Mouse (Mus musculus): ENCODE data around the gene Rgp1. TPM values are rescaled to one million over a fixed set of nuclear protein-coding genes. Genes with fewer than 3 reads are reported as not detected.
"Not testable (repeated sequence)": the region's sequence is repeated elsewhere in the genome, so short reads cannot be mapped to it uniquely, and the experiment has no call there.

Gene Rgp1
- polyA plus RNA-seq, 1 experiment from 2014 or later = 36.3 TPM

DNA sequence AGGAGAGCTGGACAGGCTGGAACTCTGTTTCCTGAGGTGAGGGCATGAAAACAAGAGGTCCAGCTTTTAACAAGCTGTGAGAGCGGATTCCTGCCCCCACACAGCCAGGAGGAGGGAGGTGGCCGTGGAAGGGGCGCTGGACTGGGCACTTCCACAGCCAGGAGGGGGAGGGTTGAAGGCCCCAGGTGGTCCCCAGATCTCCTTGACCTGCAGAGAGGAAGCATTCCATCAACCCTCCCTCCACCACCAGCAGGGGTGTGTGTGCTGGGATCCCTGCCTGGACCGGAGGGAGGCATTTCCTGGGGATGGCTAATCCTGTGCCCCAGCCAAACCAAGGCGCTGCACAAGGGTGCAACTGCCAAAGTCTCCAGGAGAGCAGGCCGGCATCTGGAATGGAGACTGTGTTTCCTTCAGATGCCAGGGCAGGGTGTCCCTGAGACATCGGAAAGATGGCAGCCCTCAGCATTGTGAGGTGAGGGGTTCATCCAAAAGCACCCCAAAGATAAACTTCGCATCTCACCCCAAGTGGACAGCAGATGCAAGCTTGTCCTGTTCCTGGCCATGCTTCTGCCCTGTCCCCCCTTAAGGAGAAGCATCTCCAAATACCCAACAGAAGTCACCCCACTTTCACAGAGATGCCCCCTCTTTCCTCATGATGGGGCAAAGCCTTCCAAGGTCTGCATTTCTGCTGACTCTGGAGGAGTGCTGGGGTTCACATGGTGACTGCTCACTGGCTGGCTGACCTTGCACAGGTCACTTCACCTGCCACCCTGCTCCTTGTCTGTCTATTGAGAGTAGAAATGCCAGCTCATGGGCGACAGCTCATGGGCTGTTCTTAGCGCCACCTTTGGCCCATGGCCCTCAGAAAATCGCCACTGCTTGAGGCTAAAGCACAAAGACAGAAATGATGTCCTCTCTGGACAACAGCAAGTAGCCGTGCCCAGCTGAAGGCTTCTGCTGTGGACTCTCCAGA is 6.2 kb downstream of the Rgp1 start, which contains the start of gene Msmp:
Gene Msmp, minus strand, starts transcription at position 51 of the 973 bp plus-strand sequence.
- 69% methylated on average over 12 of the region's 12 CpGs for WGBS
- ATAC-seq (ENCODE audit: low FRiP score, low read depth) = no peak
- H3K4me3 ChIP-seq = no peak within 1 kb of the TSS
- H3K9ac ChIP-seq = no peak within 1 kb of the TSS
- H3K27ac ChIP-seq = no peak within 1 kb of the TSS
- H3K4me1 ChIP-seq = peaks cover 2% of the 10 kb centered on the region
- H3K4me2 ChIP-seq (replicated peaks) = no peak within 1 kb of the TSS
- no peaks in the 10 kb centered on the region for H3K9me3 ChIP-seq
- H3K27me3 ChIP-seq (replicated peaks) = no peaks in the 10 kb centered on the region
- H3K36me3 ChIP-seq = peaks cover 40% of the 10 kb centered on the region

GRCm38 (mm10) chr4:43585682-43586081 is 7.2 kb downstream of the Rgp1 start:
- no peak overlapping the region for H3K4me3 ChIP-seq
- WGBS = 52% methylated on average over 10 of the region's 10 CpGs
- no peak overlapping the region for H3K9ac ChIP-seq
- H3K4me1 ChIP-seq = no peaks in the 10 kb centered on the region
- no peaks in the 10 kb centered on the region for H3K27me3 ChIP-seq (replicated peaks)
- H3K27ac ChIP-seq = no peak overlapping the region
- H3K4me2 ChIP-seq (replicated peaks) = no peak overlapping the region
- no peak for ATAC-seq (ENCODE audit: low FRiP score, low read depth)
- H3K9me3 ChIP-seq = no peaks in the 10 kb centered on the region
- peaks cover 39% of the 10 kb centered on the region for H3K36me3 ChIP-seq

- 78% methylated on average over 8 of the region's 8 CpGs for WGBS
- Histone ChIP-seq H3K4me3 (no peak overlapping the region), H3K9me3 (no peaks in the 10 kb centered on the region), H3K36me3 (peaks cover 32% of the 10 kb centered on the region), H3K4me1 (no peaks in the 10 kb centered on the region), H3K4me2 (replicated peaks) (no peak overlapping the region), H3K9ac (no peak overlapping the region), H3K27ac (no peak overlapping the region), H3K27me3 (replicated peaks) (no peaks in the 10 kb centered on the region)
- ATAC-seq (ENCODE audit: low FRiP score, low read depth) = no peak
Measured at GRCm38 (mm10) chr4:43586411-43586810, 7.9 kb downstream of the Rgp1 start.

DNA sequence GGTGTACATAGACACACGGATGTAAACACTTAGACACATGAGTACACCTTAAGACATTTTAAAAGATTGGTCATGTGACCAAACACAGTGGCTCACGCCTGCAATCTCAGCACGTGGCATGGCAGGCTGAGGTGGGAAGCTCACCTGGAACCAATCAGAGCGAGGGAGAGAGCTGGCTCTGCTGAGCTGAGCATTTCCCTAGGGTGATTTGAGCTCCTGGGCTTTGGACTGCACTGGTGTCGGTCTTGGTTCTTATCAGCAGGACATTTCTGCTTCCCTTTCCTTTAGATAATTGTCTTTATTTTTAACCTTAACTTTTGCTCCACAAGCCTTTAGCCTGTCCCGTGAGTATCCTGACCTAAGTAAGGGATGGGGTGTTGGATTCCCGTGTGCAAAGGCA is 9.2 kb downstream of the Rgp1 start:
- Histone ChIP-seq H3K9ac (no peak overlapping the region), H3K4me1 (no peaks in the 10 kb centered on the region), H3K27me3 (replicated peaks) (no peaks in the 10 kb centered on the region), H3K9me3 (no peaks in the 10 kb centered on the region), H3K36me3 (peaks cover 20% of the 10 kb centered on the region), H3K4me2 (replicated peaks) (no peak overlapping the region), H3K27ac (no peak overlapping the region), H3K4me3 (no peak overlapping the region)
- ATAC-seq (ENCODE audit: low FRiP score, low read depth) = no peak
- WGBS = 70% methylated on average over 7 of the region's 7 CpGs

DNA sequence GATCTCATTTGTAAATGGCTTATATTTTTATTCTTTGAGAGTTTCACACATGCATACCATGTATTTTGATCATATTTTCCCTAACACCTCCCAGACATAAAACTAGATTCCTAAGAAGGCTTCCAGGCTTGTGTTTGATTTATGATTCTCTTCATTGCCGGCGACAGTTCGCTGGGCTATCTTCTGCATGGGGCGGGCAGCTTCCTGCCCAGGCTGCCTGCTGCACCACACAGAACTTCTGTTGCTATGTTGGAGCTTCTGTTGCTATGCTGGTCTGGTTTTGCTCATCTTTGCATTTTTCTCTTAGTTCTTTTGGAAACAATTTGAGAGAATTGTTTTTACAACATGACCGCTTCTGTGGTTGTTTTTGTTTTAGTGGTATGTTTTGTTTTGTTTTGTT is 13.0 kb downstream of the Rgp1 start:
- Histone ChIP-seq H3K9ac (no peak overlapping the region), H3K27me3 (replicated peaks) (no peaks in the 10 kb centered on the region), H3K4me2 (replicated peaks) (no peak overlapping the region), H3K27ac (no peak overlapping the region), H3K4me1 (no peaks in the 10 kb centered on the region), H3K36me3 (no peaks in the 10 kb centered on the region), H3K4me3 (no peak overlapping the region), H3K9me3 (no peaks in the 10 kb centered on the region)
- ATAC-seq (ENCODE audit: low FRiP score, low read depth) = no peak
- WGBS = 74% methylated on average over 5 of the region's 5 CpGs

DNA sequence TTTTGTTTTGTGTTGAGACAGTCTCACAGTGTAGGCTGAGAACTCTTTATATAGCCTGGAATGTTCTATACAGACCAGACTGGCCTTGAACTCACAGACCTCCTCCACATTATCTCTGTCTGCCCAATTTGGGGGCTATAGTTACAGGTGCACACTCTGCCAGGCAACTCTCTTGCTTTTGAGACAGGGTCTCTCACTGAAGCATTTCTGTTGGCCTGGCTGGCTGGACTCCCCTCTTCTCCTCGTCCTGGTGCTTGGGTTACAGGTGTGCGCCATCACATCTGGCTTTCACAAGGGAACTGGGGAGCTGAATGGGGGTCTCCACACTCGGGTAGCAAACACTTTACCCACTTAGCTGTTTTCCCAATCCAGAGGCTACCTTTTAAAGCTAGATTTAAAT is 13.4 kb downstream of the Rgp1 start:
- no peaks in the 10 kb centered on the region for H3K27me3 ChIP-seq (replicated peaks)
- no peaks in the 10 kb centered on the region for H3K36me3 ChIP-seq
- no peaks in the 10 kb centered on the region for H3K9me3 ChIP-seq
- H3K4me1 ChIP-seq = no peaks in the 10 kb centered on the region
- no peak overlapping the region for H3K4me3 ChIP-seq
- H3K4me2 ChIP-seq (replicated peaks) = no peak overlapping the region
- H3K27ac ChIP-seq = no peak overlapping the region
- no peak for ATAC-seq (ENCODE audit: low FRiP score, low read depth)
- 76% methylated on average over 3 of the region's 3 CpGs for WGBS
- H3K9ac ChIP-seq = no peak overlapping the region

DNA sequence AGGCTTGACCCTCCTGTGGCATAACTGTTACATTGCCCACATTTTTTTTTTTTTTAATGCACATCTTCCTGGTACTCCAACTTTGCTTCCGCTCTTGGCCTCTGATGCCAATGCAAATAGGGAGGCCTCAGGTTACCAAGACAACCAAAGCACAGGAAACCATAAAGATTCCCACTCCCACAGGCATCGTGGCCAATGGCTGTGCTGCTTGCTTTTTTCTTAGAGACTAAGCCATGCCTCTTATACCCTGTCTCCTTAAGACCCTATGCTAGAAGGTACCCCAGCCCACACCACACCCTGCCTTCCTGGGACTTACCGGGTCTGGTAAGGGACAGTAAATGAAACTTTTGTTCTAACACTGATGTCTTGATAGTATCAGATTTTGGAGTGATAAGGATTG is 14.9 kb downstream of the Rgp1 start:
- Histone ChIP-seq H3K4me2 (replicated peaks) (no peak overlapping the region), H3K27me3 (replicated peaks) (no peaks in the 10 kb centered on the region), H3K36me3 (no peaks in the 10 kb centered on the region), H3K9ac (no peak overlapping the region), H3K4me3 (no peak overlapping the region), H3K4me1 (no peaks in the 10 kb centered on the region), H3K9me3 (no peaks in the 10 kb centered on the region), H3K27ac (no peak overlapping the region)
- ATAC-seq (ENCODE audit: low FRiP score, low read depth) = no peak
- 50% methylated on average over 3 of the region's 3 CpGs for WGBS

DNA sequence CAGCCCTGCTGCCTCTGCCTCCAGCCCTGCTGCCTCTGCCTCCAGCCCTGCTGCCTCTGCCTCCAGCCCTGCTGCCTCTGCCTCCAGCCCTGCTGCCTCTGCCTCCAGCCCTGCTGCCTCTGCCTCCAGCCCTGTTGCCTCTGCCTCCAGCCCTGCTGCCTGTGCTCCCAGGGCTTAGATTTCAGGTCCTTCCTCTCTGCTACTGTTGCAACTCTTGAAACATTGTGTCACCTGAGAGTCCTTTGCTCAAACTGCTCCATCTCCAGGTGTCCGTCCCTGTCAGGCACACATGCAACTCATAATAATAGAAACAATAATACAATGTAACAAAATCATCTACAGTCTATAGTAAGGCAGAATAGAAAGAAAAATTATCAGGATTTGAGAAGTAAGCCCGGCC is 18.1 kb downstream of the Rgp1 start:
- H3K9me3 ChIP-seq; H3K27me3 ChIP-seq (replicated peaks); H3K9ac ChIP-seq; H3K4me2 ChIP-seq (replicated peaks); H3K4me1 ChIP-seq; H3K4me3 ChIP-seq; ATAC-seq (ENCODE audit: low FRiP score, low read depth); H3K27ac ChIP-seq; H3K36me3 ChIP-seq: not testable (repeated sequence)
- 90% methylated on average over 2 of the region's 2 CpGs for WGBS

DNA sequence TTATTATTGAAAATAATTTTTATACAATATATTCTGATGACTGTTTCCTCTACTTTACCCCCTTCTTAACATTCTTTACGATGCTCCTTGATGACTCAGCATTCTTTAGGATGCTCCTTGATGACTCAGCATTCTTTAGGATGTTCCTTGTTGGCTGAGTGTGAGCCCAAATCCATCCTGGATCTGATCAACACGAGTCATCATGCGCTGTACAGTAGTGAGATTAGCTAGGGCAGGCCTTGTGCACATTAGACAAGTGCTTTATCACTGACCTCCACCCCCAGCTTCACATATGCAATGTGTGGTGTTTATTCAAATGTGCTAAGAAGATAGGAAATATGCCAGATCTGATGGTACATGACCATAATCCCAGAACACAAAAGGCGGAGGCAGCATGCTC is 19.7 kb downstream of the Rgp1 start:
- H3K9ac ChIP-seq = no peak overlapping the region
- H3K9me3 ChIP-seq = no peaks in the 10 kb centered on the region
- no peak overlapping the region for H3K27ac ChIP-seq
- no peak overlapping the region for H3K4me2 ChIP-seq (replicated peaks)
- no peaks in the 10 kb centered on the region for H3K4me1 ChIP-seq
- ATAC-seq (ENCODE audit: low FRiP score, low read depth) = no peak
- WGBS = 89% methylated on average over 4 of the region's 4 CpGs
- H3K4me3 ChIP-seq = no peak overlapping the region
- no peaks in the 10 kb centered on the region for H3K27me3 ChIP-seq (replicated peaks)
- no peaks in the 10 kb centered on the region for H3K36me3 ChIP-seq

DNA sequence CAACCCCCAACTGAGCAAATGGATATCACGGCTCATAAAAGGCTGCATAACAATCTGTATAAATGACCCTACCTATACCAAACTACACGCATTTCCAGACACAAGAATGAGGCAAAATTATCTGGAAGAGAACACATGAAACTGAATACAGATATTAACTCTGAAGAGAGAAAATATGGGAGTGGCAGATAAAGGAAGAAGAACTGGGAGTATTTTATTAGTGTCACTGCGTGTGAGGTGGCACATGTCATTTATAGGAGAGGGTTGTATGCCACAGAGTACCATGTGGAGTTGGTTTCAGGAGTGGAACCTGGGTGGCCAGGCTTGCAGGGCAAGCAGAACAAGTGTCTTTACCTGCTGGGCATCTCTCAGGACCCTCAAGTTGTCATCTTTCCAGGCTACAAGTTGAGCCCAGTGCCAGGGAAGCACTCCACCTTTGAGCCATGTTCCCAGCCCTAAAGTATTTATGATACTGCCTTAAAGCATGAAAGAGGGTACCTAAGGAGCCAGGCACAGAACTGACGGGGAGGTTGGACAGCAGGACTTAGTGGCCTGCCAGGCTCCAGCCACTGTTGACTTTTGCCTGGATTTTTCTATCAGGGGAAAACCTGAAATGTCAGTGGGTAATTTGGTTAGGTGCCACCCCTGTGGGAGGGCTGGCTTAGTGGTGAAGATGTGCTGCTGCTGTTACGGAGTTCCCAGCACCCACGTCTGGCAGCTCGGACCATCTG is 20.3 kb downstream of the Rgp1 start:
- ATAC-seq (ENCODE audit: low FRiP score, low read depth) = no peak
- Histone ChIP-seq H3K9ac (no peak overlapping the region), H3K27me3 (replicated peaks) (no peaks in the 10 kb centered on the region), H3K27ac (no peak overlapping the region), H3K4me1 (no peaks in the 10 kb centered on the region), H3K9me3 (no peaks in the 10 kb centered on the region), H3K4me3 (no peak overlapping the region), H3K36me3 (no peaks in the 10 kb centered on the region), H3K4me2 (replicated peaks) (no peak overlapping the region)
- 87% methylated on average over 7 of the region's 7 CpGs for WGBS

DNA sequence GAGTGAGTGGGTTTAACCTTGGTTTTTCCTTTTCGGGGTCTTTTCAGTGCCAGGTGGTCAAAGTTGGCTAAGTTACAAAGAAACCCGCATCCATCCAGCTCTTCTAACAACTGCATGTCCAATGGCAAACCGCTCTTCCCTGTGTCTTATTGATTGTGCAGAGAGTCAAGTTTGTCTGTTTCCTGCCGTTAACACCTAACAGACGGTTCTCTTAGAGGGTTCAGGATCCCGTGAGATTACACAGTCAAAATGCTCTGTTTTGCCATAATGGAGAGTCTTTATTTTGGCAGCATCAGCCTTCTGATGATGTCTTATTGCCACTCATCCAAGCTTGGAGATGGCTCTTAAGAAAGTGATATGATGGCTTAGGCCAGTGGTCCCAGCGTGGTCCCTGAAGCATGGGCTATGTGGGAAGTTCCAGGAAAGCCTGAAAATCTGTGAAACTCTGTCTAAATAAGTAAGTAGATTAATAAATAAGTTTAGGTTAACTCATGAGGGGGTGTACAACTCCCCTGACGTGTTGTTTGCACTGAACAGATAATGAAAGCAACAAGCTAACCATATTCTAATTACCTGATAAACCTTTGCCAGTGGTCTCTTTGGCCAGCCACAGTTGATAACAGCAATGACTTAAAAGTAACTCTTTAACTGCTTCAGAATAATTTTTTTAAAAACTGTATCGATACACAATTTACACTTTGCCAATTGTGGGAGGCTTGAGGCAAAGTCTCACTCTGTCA is 21.9 kb downstream of the Rgp1 start:
- Histone ChIP-seq H3K4me1 (no peaks in the 10 kb centered on the region), H3K4me3 (no peak overlapping the region), H3K36me3 (no peaks in the 10 kb centered on the region), H3K4me2 (replicated peaks) (no peak overlapping the region), H3K9ac (no peak overlapping the region), H3K9me3 (no peaks in the 10 kb centered on the region), H3K27ac (no peak overlapping the region), H3K27me3 (replicated peaks) (no peaks in the 10 kb centered on the region)
- ATAC-seq (ENCODE audit: low FRiP score, low read depth) = no peak
- 84% methylated on average over 9 of the region's 9 CpGs for WGBS

DNA sequence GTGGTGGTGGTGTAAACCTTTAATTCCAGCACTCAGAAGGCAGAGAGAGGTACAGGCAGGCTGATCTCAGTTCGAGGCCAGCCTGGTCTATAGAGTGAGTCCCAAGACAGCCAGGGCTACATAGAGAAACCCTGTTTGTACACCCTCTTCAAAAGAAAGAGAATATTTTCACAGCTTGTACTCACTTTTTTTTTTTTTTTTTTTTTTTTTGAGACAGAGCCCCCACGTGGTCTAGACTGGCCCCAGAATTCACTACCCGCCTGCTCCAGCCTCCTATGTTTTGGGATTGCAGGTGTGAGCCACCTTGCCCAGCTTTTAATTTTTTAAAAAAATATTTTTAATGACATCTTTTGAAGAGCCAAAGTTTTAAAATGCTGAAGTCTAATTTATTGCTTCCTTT is 25.6 kb downstream of the Rgp1 start:
- Histone ChIP-seq H3K9me3 (no peaks in the 10 kb centered on the region), H3K36me3 (no peaks in the 10 kb centered on the region), H3K27me3 (replicated peaks) (no peaks in the 10 kb centered on the region), H3K4me1 (no peaks in the 10 kb centered on the region), H3K27ac (no peak overlapping the region), H3K4me2 (replicated peaks) (no peak overlapping the region), H3K4me3 (no peak overlapping the region), H3K9ac (no peak overlapping the region)
- WGBS = 81% methylated on average over 3 of the region's 3 CpGs
- ATAC-seq (ENCODE audit: low FRiP score, low read depth) = no peak
